Mouse (Mus musculus): ENCODE data around the gene Tmem56.

The Tmem56 gene

GRCm38 (mm10) chr3:121277557-121277956 is 5.3 kb downstream of the Tmem56 start:
- DNase-seq (ENCODE audit: low read depth, low spot score), result no peak

- DNase-seq (ENCODE audit: low read depth, low spot score), result no peak
Measured at GRCm38 (mm10) chr3:121277009-121277408, 5.9 kb downstream of the Tmem56 start.

- DNase-seq (ENCODE audit: low read depth, low spot score), result no peak
Measured at GRCm38 (mm10) chr3:121274010-121274409, 8.9 kb downstream of the Tmem56 start.

DNA sequence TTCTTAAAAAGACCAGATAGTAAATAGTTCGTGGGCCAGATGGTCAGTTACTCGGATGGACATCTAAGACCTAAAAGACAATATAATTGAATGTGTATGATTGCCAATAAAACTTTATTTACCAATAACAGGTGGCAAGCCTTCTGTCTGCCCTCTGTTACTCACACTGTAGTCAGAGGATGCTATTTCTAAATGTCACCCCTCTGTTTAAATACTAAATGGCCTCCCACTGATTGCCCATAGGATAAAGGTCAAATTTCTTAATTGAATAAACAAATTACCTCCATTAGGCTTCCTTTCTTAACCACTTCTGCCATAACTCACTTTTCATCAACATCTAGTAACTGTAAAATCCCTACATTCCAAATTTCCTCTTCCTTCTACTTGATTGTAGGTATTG is 10.3 kb downstream of the Tmem56 start:
- DNase-seq (ENCODE audit: low read depth, low spot score), result no peak

- DNase-seq (ENCODE audit: low read depth, low spot score), result no peak
Measured at GRCm38 (mm10) chr3:121267283-121267682, 15.6 kb downstream of the Tmem56 start.

DNA sequence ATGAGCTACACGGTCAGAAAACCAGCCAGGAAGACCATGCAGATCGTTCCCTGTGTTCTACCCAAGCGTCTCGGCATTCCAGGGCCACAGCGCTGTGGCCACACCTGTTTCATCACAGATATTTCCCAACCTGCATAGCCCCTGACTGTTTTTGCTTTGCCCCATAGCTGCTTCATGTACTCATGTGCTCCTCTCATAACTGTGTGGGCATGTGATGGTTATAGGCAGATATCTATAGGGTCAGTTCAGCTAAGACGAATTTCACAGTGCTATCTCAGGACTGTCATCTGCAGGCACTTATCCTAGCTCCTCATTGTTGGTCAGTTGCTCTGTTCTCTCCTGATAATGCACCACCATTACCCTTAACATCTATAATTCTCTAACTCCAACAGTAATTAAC is 18.7 kb downstream of the Tmem56 start:
- no peak for DNase-seq (ENCODE audit: low read depth, low spot score)

DNA sequence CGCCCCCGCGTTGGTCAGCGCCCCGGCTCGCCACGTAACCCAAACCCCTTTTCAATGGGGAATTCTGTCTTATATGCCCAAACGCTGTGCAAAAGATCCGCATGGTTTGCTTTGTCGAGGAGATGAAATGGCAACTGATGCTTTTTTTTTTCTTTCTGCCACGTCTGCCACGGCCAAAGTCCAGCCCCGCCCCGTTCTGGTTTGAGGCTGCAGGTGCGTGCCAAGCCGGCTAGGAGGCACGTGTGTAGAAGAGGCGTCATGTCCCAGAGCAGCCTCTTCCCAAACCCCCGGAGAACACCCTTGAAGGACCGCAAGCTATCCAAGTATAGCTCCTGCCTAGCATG is 19.7 kb downstream of the Tmem56 start:
- no peak for DNase-seq (ENCODE audit: low read depth, low spot score)

DNA sequence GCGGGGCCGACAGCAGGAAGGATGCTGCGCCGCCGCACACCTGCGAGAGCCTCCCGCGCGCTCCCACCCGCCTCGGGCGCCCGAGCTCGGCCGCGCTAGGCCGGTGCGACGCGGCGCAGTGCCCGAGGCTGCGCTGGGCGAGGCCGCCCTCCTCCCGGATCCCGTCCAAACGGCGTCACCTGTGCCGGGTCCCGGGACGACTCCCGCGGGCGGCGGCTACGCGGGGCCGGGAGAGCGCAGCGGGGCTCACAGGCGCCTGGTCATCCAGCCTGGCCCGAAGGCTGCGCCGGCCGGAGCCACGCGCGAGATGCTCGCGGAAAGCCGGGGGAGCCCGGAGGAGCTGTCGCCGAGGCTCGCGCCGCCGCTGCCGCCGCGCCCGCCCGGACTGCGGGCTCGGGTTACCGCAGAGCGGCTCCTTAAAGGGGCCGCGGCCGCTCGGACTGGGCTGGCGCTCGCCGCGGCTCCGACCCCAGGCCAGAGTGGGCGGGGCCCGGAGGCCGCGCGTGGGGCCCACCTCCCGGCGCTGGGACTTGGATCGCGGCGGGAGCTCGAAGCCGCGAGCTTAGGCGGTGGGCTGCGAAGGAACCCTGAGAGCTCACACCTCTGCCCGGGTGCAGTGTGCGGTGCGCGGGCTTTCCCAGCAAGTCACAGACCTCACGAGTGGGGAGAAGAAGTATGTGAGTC is 20.2 kb downstream of the Tmem56 start:
- DNase-seq (ENCODE audit: low read depth, low spot score), result peak; percentile 55

DNA sequence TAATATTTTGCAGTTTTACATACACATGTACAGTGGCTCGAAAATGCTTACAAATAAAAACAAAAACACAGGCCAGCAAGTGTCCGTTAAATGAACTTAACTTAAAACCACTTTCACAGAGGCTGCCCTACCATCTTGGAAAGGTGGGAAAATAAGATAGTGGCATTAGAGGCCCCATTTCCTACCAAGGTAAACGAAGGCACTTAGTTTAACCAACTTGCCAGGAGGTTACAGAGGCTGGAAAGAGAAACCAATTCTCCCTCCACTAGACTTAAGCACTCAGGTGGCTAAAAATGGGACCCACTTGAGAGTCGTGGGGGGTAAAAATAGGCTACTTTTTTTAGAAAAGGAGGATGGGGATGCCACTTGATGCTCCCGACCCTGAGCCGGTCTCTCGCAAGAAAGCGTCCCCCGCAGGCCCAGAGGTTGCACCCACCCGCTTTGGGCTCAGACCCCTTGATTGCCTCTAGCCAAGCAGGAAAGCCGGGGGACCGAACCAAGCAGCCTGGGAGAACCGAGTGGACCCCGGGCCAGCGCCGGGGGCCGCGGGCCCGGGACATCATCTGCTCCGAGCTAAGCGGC is 20.9 kb downstream of the Tmem56 start:
- DNase-seq (ENCODE audit: low read depth, low spot score), result no peak

- DNase-seq (ENCODE audit: low read depth, low spot score), result no peak
Measured at GRCm38 (mm10) chr3:121261251-121261650, 21.6 kb downstream of the Tmem56 start.

DNA sequence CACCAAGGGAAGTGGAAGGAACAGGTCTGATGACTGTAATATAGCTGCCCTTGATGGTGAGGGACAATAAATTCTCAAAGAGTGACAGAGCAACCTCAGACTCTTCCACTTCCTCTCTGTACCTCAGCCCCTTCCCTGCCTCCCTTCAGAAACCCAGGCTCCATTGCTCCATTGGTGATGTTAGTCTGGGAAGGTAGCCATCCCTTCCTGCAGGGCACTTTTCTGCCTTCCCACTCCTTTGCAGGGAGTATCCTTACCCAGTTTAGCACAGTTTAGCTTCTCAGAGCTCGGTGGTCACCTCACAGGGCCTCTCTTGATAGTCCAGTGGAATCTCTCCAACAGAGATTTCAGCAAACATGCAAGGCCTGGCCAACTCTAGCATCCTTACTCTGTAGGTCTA is 22.1 kb downstream of the Tmem56 start:
- DNase-seq (ENCODE audit: low read depth, low spot score), result no peak

GRCm38 (mm10) chr3:121260041-121260440 is 22.9 kb downstream of the Tmem56 start:
- DNase-seq (ENCODE audit: low read depth, low spot score), result no peak

DNA sequence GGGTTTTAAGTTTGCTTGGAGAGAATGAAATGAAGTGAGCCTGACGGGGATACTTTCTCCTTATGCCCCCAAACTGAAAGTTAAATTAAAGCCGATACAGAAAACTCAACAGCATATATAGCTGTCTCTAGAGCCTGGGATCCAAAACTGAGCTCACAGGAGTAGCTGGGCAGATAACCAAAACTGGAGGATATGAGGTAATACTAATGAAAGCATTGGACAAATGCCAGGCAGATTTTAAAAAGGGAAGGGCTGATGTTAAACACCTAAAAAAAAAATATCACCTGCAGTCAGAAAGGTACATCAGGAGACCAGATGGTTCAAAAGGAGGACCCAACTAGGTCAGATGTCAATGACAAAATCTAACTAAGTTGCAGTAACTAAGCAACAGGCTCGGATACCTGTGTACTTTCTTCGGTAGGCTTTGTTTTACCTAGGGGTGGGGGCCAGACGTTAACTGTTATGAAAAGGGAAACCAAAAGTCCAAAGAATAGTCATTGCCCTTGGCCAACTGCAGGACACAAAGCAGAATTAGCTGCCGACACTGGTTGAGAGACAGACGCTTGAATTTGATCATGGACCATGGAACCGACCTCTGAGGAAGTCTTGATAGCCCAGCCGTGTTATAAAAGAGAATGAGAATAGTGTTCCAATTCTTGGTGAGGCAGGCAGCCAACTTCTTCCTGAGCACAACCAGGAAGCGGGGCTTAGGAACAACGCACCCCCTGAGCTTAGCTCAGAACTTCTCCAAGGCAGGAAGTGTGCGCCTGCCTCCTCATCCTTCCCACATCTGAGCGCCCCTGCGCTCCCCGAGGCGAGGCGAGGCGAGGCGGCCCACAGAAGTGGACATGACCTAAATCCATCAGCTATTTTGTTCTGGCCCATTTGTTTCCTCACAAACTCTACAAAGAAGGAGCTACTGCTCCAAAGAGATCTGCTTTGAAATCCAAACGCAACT is 24.1 kb downstream of the Tmem56 start:
- no peak for DNase-seq (ENCODE audit: low read depth, low spot score)

DNA sequence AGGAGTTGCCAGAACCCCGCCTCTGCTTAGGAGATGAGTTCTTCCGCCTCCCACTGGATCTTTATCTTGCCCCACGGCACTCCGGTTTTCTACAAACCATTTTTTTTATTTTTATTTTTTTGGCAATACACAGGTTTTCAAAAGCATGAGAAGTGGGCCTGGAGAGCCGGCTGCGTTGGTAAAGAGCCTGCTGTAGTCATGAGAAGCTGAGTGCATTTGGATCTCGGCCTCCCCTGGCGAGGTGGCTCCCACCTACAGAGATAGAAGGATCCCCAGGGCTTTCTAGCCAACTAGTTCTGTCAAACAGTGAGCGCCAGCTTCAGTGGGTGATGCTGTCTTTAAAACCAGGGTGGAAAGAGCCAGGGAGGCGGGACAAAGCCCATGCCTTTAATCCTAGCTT is 25.5 kb downstream of the Tmem56 start:
- DNase-seq (ENCODE audit: low read depth, low spot score), result no peak

- DNase-seq (ENCODE audit: low read depth, low spot score), result no peak
Measured at GRCm38 (mm10) chr3:121256131-121256530, 26.8 kb downstream of the Tmem56 start.

GRCm38 (mm10) chr3:121255501-121255900 is 27.4 kb downstream of the Tmem56 start:
- no peak for DNase-seq (ENCODE audit: low read depth, low spot score)

- DNase-seq (ENCODE audit: low read depth, low spot score), result no peak
Measured at GRCm38 (mm10) chr3:121250576-121251433, 32.1 kb downstream of the Tmem56 start.

DNA sequence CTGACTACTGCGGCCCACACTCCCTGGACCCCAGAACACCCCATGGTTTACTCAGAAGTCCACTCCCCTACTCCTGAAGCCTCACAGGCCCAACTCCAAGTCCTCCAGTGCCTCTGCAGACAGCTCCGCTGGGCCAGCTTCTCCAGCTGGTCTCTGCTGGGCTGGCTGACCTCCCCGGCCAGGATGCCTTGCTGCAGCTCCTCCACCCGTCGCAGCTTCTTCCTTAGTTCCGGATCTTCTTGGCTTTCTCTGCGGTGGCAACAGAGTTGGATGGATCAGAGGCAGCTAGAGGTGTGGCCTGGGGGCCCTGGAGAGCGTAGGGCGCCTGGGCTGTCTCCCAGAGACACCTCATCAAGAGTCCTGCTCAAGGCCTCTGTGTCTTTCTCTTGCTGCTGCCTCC is 32.9 kb downstream of the Tmem56 start:
- no peak for DNase-seq (ENCODE audit: low read depth, low spot score)

GRCm38 (mm10) chr3:121242941-121243340 is 40.0 kb downstream of the Tmem56 start:
- DNase-seq (ENCODE audit: low read depth, low spot score), result no peak

DNA sequence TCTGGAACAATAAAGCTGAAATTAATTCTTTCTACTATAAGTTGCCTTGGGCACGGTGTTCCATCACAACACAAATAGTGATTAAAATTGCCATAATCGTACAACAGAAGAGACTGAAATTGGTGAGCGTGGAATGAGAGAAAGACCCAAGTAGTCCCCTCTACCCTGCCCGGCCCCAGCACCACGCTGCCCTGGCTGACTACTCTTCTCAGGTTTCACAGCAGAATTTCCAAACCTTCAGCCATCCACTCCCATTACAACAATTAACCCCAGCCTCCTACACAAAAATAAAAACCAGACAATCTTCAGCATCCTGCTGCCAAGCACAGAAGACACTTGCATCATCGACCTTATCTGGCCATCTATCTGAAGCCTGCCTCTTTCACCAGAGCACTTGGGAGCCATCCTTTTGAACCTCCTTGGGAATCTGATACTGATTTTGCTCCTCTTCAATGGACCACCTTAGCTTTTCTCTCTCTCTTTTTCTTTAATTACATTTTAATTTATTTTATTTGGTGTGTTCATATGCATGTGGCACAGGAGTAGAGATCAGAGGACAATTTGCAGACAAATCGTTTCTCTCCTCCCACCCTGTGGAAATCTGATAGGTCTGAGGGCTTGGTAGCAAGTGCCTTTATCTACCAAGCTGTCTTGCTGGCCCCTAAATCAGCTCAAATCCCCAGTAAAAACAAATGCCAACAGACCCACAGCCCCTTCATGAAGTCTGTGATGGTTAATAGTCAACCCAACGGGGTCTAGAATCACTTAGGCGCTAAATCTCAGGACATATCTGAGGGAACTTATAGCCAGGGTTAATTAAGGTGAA is 40.6 kb downstream of the Tmem56 start:
- DNase-seq (ENCODE audit: low read depth, low spot score), result no peak
